Mouse (Mus musculus): ENCODE measurements around the gene Ccl26. TPM values are rescaled to one million over a fixed set of nuclear protein-coding genes. Genes with fewer than 3 reads are reported as not detected.

The Ccl26 gene
- polyA plus RNA-seq, 1 experiment from 2014 or later, result not detected

DNA sequence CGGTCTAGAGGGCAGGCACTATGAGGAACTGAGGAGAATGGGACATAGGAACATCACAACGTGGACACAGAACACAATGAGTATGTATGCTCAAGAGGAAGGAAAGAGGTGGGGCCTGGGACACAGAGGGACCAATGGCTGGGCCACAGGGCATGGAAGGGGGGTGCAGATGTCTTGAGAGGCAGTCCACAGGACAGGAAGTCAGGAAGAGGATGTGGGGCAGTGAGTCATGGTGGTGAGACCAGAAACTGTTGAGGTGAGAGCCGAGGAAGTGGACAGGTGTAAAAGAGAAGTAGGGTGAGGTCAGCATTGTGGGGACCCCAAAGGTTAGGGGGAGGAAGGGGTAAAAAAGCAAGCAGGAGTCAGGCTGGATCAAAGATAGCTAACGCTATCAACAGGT is 26.0 kb downstream of the Ccl26 start:
- ATAC-seq (ENCODE audit: insufficient number of reproducible peaks, low FRiP score, low TSS enrichment, low read depth), result no peak
- 77% methylated on average over 4 of the region's 4 CpGs for WGBS

DNA sequence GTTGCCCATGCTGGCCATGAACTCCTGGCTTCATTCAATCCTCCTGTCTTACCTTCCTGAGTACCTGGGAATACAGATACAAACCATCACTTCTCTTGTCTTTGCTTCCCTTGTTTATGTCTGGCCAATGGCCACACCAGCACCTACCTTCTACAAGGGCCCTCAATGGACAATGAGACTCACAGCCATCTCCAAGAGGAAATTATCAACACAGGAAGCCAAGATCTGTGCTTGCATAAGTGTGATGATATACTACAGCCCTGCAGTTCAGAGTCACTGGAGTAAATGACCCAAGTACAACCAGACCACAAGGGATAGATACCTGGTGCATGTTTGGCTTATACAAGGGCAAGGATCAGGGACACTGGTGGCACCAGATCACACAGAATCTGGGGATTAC is 27.5 kb downstream of the Ccl26 start:
- H3K4me1 ChIP-seq, result peaks cover 18% of the 10 kb centered on the region
- H3K9me3 ChIP-seq (replicated peaks), result no peaks in the 10 kb centered on the region
- H3K4me3 ChIP-seq (replicated peaks), result no peak overlapping the region
- no peak overlapping the region for H3K27ac ChIP-seq (replicated peaks)
- H3K9ac ChIP-seq, result no peak overlapping the region
- no peak for ATAC-seq (ENCODE audit: insufficient number of reproducible peaks, low FRiP score, low TSS enrichment, low read depth)
- H3K4me2 ChIP-seq (replicated peaks), result no peak overlapping the region
- H3K36me3 ChIP-seq, result no peaks in the 10 kb centered on the region
- no peaks in the 10 kb centered on the region for H3K27me3 ChIP-seq

More for the DNA sequence above, 26.0 kb downstream of the Ccl26 start:
- H3K4me3 ChIP-seq (replicated peaks), result no peak overlapping the region
- H3K27ac ChIP-seq (replicated peaks), result no peak overlapping the region
- H3K4me1 ChIP-seq, result peaks cover 9% of the 10 kb centered on the region
- H3K36me3 ChIP-seq, result no peaks in the 10 kb centered on the region
- no peaks in the 10 kb centered on the region for H3K9me3 ChIP-seq (replicated peaks)
- no peak overlapping the region for H3K9ac ChIP-seq
- H3K4me2 ChIP-seq (replicated peaks), result no peak overlapping the region
- no peaks in the 10 kb centered on the region for H3K27me3 ChIP-seq

DNA sequence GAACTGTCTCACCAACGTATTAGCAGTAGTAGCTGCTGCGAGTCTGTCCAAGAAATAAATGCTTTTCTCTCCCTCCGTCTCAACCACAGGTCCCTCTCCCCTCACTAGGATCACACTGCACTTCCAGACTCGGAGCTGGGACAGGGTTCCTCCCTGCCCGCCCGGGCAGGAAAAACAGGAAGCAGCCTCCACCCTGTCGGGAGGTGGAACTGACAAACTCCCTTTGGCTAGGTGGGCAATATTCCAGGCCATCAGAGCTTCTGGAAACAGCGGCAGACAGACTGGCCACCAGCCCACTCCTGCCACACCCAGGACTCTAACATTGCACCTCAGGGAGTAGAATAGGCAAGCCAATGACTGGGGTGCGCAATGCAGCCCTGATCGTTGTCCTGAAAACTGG is 29.9 kb downstream of the Ccl26 start:
- no peak overlapping the region for H3K4me3 ChIP-seq (replicated peaks)
- H3K27me3 ChIP-seq, result no peaks in the 10 kb centered on the region
- H3K4me1 ChIP-seq, result peaks cover 25% of the 10 kb centered on the region
- no peaks in the 10 kb centered on the region for H3K9me3 ChIP-seq (replicated peaks)
- H3K36me3 ChIP-seq, result no peaks in the 10 kb centered on the region
- 50% methylated on average over 10 of the region's 10 CpGs for WGBS
- 0 out of 2 replicates have a peak, but pooled peaks have one; percentile 34 for ATAC-seq (ENCODE audit: insufficient number of reproducible peaks, low FRiP score, low TSS enrichment, low read depth)
- 0 out of 2 replicates have a peak overlapping the region, but pooled peaks have one; percentile 8 for H3K4me2 ChIP-seq (replicated peaks)
- no peak overlapping the region for H3K9ac ChIP-seq
- H3K27ac ChIP-seq (replicated peaks), result peak overlapping the region; percentile 56

DNA sequence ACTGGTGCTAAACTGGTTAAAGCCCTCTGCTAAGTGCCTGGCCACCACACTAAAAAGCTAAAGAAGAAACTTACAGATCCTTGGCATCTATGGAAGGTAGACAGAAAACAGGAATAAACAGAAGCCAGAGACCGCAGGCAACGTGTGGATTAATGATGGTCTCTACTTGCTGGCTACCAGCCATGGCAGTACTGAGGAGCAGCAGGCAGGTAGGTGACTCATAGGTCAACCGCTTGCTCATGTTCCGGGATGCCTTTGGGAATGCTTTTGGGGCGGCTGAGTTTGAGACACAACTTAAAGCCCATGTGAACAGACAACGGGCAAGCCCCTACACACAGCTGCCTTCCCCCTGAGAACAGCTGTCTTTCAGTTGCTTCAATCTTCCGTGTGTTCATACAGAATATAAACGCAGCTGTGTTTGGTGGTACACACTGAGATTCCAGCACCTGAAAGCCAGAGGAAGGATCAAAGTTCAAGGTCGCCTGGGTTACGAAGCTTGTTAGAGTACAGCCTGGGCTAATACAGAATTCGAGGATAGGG is 32.0 kb downstream of the Ccl26 start:
- Histone ChIP-seq H3K36me3 (no peaks in the 10 kb centered on the region), H3K9ac (no peak overlapping the region), H3K4me2 (replicated peaks) (no peak overlapping the region), H3K4me1 (peaks cover 25% of the 10 kb centered on the region), H3K9me3 (replicated peaks) (no peaks in the 10 kb centered on the region), H3K27me3 (no peaks in the 10 kb centered on the region), H3K27ac (replicated peaks) (no peak overlapping the region), H3K4me3 (replicated peaks) (no peak overlapping the region)
- no peak for ATAC-seq (ENCODE audit: insufficient number of reproducible peaks, low FRiP score, low TSS enrichment, low read depth)
- WGBS, result 62% methylated on average over 11 of the region's 11 CpGs

DNA sequence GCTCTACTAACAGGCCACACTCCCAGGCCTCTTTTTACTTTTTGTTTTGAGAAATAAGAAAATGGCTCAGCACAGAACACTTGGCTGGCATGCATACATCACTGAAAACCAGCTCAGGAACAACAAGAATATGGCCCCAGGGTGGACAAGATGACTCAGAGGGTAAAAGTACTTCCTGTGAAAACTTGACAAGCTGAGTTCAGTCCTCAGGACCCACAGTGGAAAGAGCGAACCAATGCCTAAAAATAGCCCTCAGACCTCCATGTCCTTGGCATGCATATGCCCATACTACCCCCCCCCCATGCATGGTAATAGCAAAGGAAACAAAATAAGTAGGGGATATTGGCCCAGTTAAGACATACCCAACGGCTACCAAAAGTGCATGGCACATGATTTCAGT is 33.4 kb downstream of the Ccl26 start:
- Histone ChIP-seq H3K36me3 (no peaks in the 10 kb centered on the region), H3K4me1 (peaks cover 31% of the 10 kb centered on the region), H3K27me3 (no peaks in the 10 kb centered on the region), H3K9ac (no peak overlapping the region), H3K4me3 (replicated peaks) (no peak overlapping the region), H3K9me3 (replicated peaks) (no peaks in the 10 kb centered on the region), H3K4me2 (replicated peaks) (no peak overlapping the region), H3K27ac (replicated peaks) (no peak overlapping the region)
- WGBS, result 54% methylated on average over 2 of the region's 2 CpGs
- no peak for ATAC-seq (ENCODE audit: insufficient number of reproducible peaks, low FRiP score, low TSS enrichment, low read depth)

DNA sequence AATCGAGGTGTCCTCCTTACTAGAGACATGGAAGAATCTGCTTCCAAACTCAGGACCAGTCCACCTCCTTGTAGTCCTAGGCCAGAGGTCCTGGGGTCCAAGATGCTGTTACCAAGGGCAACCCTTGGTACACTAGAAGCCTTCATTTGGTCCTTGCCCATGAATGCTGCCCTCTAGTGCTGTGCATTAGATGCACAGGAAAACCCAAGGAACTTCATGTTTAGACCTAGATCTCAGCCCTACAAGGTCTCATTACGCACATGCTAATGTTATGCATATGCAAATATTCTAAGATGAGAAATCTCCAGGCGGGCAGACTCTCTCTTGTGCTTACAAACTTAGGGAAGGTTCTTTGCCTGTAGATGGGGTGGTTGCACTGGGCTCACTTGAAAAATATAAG is 34.1 kb downstream of the Ccl26 start:
- Histone ChIP-seq H3K27ac (replicated peaks) (no peak overlapping the region), H3K9me3 (replicated peaks) (no peaks in the 10 kb centered on the region), H3K9ac (no peak overlapping the region), H3K4me1 (peaks cover 36% of the 10 kb centered on the region), H3K4me2 (replicated peaks) (no peak overlapping the region), H3K36me3 (no peaks in the 10 kb centered on the region), H3K27me3 (no peaks in the 10 kb centered on the region), H3K4me3 (replicated peaks) (no peak overlapping the region)
- 79% methylated on average over 3 of the region's 3 CpGs for WGBS
- ATAC-seq (ENCODE audit: insufficient number of reproducible peaks, low FRiP score, low TSS enrichment, low read depth), result no peak

DNA sequence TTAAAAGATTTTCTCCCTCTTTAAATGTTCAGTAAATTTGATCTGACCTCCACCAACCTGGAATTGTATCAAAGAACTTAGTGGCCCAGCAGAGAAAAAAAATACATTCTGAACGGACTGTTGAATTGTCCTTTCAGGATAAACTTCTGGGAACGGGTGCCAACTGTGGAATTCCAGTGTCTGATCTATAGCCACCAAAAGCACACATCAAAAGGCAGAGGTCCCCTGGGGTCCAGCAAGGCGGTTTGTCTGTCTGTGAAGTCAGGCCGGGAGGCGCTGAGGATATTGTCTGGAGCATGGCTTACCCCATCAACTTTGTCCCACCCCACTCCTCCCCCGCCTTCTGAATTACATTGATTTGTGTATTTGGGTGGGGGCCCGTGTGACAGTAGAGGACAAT is 35.4 kb downstream of the Ccl26 start:
- no peak overlapping the region for H3K4me2 ChIP-seq (replicated peaks)
- no peak overlapping the region for H3K4me3 ChIP-seq (replicated peaks)
- 0 out of 2 replicates have a peak overlapping the region, but pooled peaks have one; percentile 8 for H3K27ac ChIP-seq (replicated peaks)
- no peak overlapping the region for H3K9ac ChIP-seq
- no peaks in the 10 kb centered on the region; the same call in 1 of the 2 replicates for H3K36me3 ChIP-seq
- ATAC-seq (ENCODE audit: insufficient number of reproducible peaks, low FRiP score, low TSS enrichment, low read depth), result no peak
- 49% methylated on average over 7 of the region's 7 CpGs for WGBS
- no peaks in the 10 kb centered on the region for H3K27me3 ChIP-seq
- H3K4me1 ChIP-seq, result peaks cover 28% of the 10 kb centered on the region
- no peaks in the 10 kb centered on the region for H3K9me3 ChIP-seq (replicated peaks)

DNA sequence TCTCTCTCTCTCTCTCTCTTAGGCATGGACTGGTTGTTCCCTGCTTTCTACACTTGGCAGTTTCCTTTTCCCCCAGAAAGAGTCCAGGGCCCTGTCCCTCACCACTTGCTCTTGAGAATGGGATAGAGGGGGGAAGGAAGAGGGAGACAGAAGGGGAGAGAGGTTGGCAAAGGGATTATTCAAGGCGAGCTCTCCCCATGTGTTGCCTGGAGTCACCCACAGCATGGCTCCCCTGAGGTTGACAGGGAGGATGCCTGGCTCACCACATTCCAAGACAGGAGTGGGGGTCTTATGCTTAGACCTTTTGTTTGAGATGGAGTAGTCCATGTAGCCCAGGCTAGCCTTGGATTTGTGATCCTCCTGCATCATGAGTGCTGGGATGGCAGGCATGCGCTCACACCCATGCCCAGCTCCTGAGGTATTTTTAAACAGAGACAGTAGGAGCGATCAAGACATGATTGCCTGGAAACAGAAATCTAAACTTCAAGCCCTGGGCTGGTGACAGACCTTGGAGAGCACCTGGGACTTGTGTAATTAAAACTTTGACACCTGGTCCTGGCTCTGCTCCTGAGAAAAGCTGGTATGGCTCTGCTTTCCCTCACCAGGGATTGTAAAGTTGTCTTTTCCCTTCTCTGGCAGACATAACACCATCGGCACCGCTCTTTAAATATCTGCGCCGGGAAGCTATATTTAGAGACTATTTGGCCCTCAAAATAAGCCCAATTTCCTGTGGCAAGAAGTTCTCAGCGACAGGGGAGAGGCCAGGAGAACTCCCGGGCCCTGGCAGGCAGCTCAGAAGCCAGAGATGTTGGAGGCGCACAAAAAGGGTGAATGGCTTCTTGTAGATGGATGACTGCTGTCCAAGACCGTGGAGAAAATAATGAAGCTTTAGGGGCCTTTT is 38.5 kb downstream of the Ccl26 start:
- peak overlapping the region; percentile 30 for H3K27ac ChIP-seq (replicated peaks)
- WGBS, result 58% methylated on average over 11 of the region's 11 CpGs
- H3K4me2 ChIP-seq (replicated peaks), result no peak overlapping the region
- peaks cover 18% of the 10 kb centered on the region for H3K4me1 ChIP-seq
- no peak overlapping the region for H3K4me3 ChIP-seq (replicated peaks)
- no peaks in the 10 kb centered on the region for H3K27me3 ChIP-seq
- ATAC-seq (ENCODE audit: insufficient number of reproducible peaks, low FRiP score, low TSS enrichment, low read depth), result no peak
- H3K9me3 ChIP-seq (replicated peaks), result no peaks in the 10 kb centered on the region
- H3K36me3 ChIP-seq, result no peaks in the 10 kb centered on the region; the same call in 1 of the 2 replicates
- H3K9ac ChIP-seq, result no peak overlapping the region

DNA sequence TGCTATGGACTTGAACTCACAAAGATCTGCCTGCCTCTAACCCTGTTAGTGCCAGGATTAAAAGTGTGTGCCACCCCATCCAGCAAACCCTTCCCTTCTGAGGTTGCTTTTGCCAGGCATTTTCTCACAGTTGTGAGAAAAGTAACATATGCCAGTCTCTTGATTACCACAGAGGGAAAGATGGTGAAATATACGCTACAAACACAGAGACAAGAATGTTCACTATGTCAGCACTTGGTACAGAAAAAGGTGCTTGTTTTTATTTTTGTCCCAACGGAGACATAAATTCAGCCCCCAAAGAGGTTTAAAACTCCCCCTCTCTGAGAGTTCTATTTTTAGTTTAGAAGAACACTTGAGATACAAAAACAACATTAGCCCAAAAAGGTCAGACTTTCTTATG is 39.3 kb downstream of the Ccl26 start:
- H3K4me3 ChIP-seq (replicated peaks), result no peak overlapping the region
- WGBS, result 68% methylated on average over 2 of the region's 2 CpGs

DNA sequence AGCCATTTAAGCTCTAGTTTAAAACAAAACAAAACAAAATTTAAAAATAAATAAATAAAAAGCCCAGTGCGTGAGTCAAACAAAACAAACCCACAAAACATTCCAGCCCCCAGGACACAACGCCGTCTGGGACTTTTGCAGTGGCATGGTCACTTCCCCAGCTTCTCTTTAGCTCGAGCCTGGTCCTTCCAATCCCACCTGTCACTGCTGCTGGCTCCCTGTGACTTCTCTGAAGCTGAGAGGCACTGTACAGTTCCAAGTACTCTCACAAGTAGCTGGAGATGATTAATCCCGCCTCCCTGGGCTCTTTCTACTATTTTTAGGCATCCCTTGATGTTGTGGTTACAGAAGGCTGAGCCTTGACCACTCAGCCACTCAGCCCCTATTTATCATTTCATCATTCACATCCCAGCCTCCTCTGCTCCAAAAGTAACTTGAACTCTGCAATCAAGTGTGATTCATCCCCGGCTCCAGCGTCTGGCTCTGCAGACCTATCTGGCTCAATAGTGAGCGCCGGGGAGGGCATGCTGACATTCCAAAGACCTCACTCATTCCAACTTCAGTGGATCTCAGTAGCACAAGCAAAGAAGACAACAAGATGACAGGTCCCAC is 41.2 kb downstream of the Ccl26 start:
- no peak overlapping the region for H3K4me2 ChIP-seq (replicated peaks)
- no peak overlapping the region for H3K27ac ChIP-seq (replicated peaks)
- H3K36me3 ChIP-seq, result no peaks in the 10 kb centered on the region; the same call in 1 of the 2 replicates
- H3K4me1 ChIP-seq, result peaks cover 16% of the 10 kb centered on the region
- H3K4me3 ChIP-seq (replicated peaks), result no peak overlapping the region
- WGBS, result 46% methylated on average over 9 of the region's 9 CpGs
- H3K27me3 ChIP-seq, result no peaks in the 10 kb centered on the region
- peak; percentile 72 for ATAC-seq (ENCODE audit: insufficient number of reproducible peaks, low FRiP score, low TSS enrichment, low read depth)
- H3K9ac ChIP-seq, result no peak overlapping the region
- no peaks in the 10 kb centered on the region for H3K9me3 ChIP-seq (replicated peaks)

More for the DNA sequence above, 39.3 kb downstream of the Ccl26 start:
- H3K36me3 ChIP-seq, result no peaks in the 10 kb centered on the region; the same call in 1 of the 2 replicates
- no peak overlapping the region for H3K9ac ChIP-seq
- peaks cover 16% of the 10 kb centered on the region for H3K4me1 ChIP-seq
- no peaks in the 10 kb centered on the region for H3K9me3 ChIP-seq (replicated peaks)
- no peak for ATAC-seq (ENCODE audit: insufficient number of reproducible peaks, low FRiP score, low TSS enrichment, low read depth)
- no peaks in the 10 kb centered on the region for H3K27me3 ChIP-seq
- no peak overlapping the region for H3K4me2 ChIP-seq (replicated peaks)
- no peak overlapping the region for H3K27ac ChIP-seq (replicated peaks)

DNA sequence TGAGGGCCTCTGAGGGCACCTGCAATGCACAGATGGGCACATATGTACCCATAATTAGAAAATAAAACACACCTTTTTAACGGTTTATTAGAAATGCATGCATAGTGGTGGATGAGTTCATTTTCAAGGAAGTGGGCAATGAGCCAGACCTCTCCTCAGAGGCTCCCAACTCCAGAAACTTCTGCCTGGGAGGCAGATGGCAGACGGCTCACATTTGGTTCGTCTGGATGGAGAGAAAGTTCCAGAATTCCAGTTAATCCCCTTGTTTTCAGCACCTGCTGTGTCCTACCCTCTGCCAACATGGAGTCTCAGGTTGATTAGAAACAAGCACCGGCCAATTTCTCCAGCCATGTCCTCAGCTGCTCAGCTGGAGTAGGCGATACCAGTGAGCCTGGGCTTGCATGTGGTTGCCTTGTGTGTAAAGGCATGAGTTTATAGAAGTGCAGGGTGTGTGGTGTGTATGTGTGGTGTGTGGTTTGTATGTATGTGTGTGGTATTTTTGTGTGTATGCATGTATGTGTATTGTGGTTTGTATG is 46.0 kb downstream of the Ccl26 start:
- Histone ChIP-seq H3K36me3 (peaks cover 20% of the 10 kb centered on the region; the same call in 1 of the 2 replicates), H3K4me1 (peaks cover under 1% of the 10 kb centered on the region; the same call in 1 of the 2 replicates), H3K27ac (replicated peaks) (no peak overlapping the region), H3K4me2 (replicated peaks) (no peak overlapping the region), H3K9me3 (replicated peaks) (0 out of 2 replicates have a peak, but pooled peaks cover 7% of the 10 kb centered on the region), H3K4me3 (replicated peaks) (no peak overlapping the region), H3K27me3 (no peaks in the 10 kb centered on the region), H3K9ac (no peak overlapping the region)
- 45% methylated on average over 5 of the region's 5 CpGs for WGBS
- ATAC-seq (ENCODE audit: insufficient number of reproducible peaks, low FRiP score, low TSS enrichment, low read depth), result no peak
